Mouse (Mus musculus) spleen, postnatal 14 days (tissue): ENCODE measurements around the gene Zfp618.

Experiments
- DNase-seq, 2 experiments: peaks; one replicate each; pipeline ENCODE4 v3.0.0; 2021 to 2022; ENCODE audit warnings: low spot score in 2 of 2

The Zfp618 gene

DNA sequence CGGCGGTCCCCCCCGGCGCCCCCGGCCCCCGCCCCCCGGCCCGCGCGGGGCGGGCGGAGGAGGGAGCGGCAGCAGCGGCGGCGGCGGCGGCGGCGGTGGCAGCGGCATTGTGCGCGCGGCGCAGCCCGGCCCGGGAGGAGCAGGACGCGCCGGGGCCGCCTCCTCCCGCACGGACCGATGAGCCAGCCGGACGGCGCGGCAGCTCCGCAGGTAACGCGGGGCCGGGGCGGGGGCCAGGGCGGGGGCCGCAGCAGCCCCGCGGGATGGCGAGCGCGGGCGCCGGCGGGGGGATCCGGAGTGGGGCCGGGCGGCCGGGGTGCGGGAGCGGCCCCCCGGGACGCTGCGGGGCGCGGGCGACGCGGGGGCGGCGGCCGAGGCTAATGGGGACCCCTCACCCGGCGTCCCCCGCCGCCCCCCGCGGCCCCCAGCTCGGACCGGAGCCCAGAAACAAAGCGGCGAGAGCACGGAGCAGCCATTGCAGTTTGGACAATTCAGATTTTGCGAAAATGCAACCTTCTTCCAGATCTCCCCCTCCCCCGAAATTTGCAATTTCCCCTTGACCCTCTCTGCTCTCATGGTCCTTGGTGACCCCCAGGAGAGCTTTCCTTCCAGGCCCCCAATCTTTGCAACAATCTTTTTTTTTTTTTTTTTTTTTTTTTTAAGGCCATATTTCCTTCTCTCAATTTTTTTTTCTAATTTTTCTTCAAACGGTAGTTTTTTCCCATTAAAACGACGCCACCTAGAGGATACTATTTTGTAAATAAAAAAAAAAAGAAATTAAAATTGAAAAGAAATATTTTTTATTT, at the start of gene Zfp618:
Zfp618 (plus strand) TSS at position 77 of the 806 bp plus-strand sequence.
- no peak for DNase-seq

DNA sequence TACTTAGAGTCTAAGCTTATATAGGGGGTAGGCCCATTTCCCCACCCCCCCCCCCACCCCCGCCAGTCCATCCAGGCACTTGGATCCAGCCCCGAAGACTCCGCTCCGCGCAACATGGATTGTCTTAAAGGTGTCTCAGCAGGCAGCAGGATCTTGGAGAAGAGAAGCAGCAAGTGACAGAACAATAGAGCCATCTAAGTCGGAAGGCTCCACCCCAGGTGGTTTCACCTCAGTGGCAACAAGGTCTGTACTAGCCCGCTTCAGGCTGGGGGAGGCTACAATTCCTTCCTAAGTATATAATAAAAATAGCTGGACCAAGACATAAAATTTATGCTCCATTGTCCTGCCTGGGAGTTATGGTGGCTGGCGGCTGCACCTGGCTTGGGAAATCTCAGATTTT, 48.3 kb upstream of the Zfp618 start:
- no peak for DNase-seq

DNA sequence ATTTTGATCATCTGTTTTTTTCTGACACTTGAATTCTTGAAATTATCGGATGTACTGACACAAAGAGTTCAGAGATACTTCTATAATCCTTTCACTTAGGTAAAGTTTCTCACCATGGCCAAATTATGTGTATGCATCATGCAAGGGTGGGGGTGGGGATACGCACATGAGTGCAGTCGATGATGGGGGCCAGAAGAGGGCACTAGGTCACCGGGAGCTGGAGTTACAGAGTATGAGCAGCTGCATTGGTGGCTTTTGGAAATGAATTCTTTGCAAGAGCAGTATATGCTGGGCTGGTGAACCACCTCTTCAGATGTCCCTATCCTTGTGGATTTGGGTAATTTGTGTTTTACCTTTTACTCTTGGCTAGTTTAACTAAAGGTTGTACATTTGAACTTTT, 31.6 kb upstream of the Zfp618 start:
- DNase-seq, result no peak

GRCm38 (mm10) chr4:62935589-62936218, 29.7 kb upstream of the Zfp618 start:
- no peak for DNase-seq

- no peak for DNase-seq
Measured at GRCm38 (mm10) chr4:62941961-62942892, 23.1 kb upstream of the Zfp618 start.

GRCm38 (mm10) chr4:62944326-62944879, 21.0 kb upstream of the Zfp618 start:
- no peak for DNase-seq

GRCm38 (mm10) chr4:62963806-62964205, 1.6 kb upstream of the Zfp618 start:
- no peak for DNase-seq

DNA sequence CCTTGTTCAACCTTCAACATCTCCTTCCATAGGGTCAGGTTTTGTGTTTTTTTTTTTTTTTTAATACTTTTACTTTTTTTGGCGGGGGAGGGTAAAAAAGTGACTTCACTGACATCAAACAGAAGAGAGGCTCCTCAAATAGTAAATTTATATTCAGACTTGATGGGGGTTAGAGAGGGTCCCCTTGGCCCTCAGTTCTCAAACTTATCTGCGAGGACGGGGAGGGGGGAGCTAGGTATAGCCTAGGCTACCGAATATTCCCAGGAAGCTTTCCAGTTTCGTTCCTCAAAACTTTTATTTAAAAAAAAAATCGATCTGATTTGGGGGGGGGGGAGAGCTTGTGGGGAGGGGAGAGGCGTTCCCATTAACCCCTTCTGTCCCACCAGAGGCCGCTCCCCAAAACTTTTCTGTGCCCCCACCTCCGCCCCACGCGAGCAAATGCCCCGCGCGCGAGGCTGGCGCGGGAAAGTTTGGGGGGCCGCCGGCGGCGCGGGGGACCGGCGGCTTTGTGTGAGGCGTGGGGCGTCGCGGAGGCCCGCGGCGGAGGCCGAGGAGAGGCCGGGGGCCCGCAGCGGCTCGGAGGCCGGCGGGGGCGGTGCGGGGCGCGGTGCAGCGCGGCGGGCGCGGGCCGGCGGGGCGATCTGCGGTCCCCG, 403 bp upstream of the Zfp618 start:
- DNase-seq, result no peak

- DNase-seq, result no peak
Measured at GRCm38 (mm10) chr4:62969526-62969925, 4.2 kb downstream of the Zfp618 start.

DNA sequence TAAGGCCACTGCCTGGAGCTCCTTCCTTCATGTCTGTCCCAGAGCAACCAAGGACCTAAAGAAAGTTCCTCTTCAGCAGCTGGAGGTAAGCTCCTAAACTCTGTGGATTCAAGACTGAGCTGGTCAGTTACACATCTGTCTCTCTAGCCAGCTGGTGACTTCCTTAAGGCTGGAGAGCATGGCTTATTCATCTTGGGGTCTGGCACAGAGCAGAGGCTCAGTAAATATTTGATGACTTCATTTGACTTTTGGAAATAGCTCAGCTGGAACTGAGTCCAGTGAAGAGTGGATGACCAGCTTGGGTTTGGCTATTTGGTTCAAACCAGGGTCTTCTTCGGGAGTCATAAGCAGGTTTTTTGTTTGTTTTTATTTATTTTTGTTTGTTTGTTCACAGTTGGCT, 6.6 kb downstream of the Zfp618 start:
- no peak for DNase-seq

DNA sequence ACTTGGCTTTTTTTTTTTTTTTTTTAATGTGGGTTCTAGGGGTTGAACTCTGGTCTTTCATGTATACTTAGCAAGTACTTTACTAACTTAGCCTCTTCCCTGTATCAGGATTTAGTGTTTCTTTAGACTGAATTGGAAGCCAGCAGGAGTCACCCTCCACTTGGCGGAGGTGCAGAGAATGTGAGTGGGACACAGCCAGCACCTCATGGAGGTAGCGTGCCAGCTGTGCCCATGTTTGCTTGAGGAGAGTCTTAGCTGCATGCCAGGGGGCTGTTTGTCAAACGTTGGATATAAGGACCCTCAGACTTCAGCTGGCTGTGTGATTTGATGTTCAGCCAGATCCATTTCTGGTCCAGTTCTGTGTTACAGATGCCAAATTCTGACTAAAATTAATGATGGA, 7.7 kb downstream of the Zfp618 start:
- DNase-seq, result no peak

GRCm38 (mm10) chr4:62974901-62975300, 9.5 kb downstream of the Zfp618 start:
- no peak for DNase-seq

GRCm38 (mm10) chr4:62975541-62975940, 10.2 kb downstream of the Zfp618 start:
- no peak for DNase-seq

- DNase-seq, result no peak
Measured at GRCm38 (mm10) chr4:62977454-62977853, 12.1 kb downstream of the Zfp618 start.

- DNase-seq, result no peak
Measured at GRCm38 (mm10) chr4:62978501-62978911, 13.1 kb downstream of the Zfp618 start.

DNA sequence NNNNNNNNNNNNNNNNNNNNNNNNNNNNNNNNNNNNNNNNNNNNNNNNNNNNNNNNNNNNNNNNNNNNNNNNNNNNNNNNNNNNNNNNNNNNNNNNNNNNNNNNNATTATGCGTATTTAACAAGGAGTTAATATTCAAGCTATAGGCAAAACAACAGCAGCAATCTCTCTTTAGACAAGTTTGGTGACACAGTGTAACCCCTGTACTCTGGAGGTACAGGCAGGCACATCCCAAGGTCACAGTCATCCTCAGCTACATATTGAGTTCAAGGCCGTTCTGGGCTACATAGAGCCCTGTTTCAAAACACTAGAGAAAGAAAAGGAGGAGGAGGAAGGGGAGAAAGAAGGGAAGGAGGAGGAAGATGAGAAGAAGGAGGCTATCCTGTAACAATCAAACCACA, 16.2 kb downstream of the Zfp618 start:
- no peak for DNase-seq

GRCm38 (mm10) chr4:62983556-62983955, 18.2 kb downstream of the Zfp618 start:
- DNase-seq, result no peak

- no peak for DNase-seq
Measured at GRCm38 (mm10) chr4:62991336-62991735, 26.0 kb downstream of the Zfp618 start.

DNA sequence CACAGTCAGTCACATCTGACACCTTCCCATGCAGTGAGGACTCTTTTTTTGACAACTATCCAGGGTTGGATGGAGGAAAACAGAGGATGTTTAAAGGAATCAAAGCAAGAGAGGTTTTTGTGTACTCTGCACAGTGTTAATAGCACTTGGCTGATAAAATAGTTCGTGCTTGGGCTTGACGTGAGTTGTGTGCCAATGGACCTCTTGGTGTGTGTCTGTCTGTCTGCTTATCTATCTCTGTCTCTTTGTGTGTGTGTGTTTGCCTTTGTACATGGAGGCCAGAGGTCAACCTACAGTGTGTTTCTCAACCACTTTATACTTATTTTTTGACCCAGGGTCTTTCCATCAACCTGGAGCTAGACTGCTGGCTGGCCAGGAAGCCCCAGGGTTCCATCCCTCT, 27.8 kb downstream of the Zfp618 start:
- no peak for DNase-seq

DNA sequence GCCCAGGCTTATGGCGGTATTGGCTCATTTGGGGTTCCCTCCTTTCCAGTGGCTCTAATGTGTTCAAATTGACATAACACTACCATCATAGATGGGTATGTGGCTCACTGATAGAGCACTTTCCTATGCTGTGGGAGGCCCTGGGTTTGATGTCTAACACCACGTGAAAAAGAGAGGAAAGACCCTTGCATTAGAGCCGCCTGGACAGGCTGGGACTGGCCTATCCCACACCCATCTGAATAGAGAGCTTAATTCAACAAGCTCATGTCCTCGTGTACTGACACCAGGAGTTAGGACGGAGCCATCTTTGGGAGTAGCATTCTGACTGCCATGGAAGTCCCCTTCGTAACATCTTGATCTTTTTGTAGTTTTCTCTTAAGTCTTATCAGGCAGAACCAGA, 32.2 kb downstream of the Zfp618 start:
- no peak for DNase-seq

- no peak for DNase-seq
Measured at GRCm38 (mm10) chr4:62998431-62998835, 33.1 kb downstream of the Zfp618 start.
